Mouse (Mus musculus) erythroid progenitor cell, adult 5-6 weeks (primary cell): ENCODE measurements around the gene Tbc1d23. TPM values are rescaled to one million over a fixed set of nuclear protein-coding genes. Genes with fewer than 3 reads are reported as not detected.
"Not testable (repeated sequence)": the region's sequence is repeated elsewhere in the genome, so short reads cannot be mapped to it uniquely, and the experiment has no call there.

Source experiments
- ATAC-seq: replicated peaks from 2 replicates; pipeline ENCODE4 v1.8.0; 2016; ENCODE audit warnings: moderate number of reproducible peaks, mild to moderate bottlenecking, moderate TSS enrichment, inconsistent platforms; ENCODE audit not compliant: poor library complexity, low FRiP score, severe bottlenecking
- total RNA-seq, 2 experiments: library from RNA; stranded (forward) in 1 of 2; stranded (reverse) in 1 of 2; fragments of 150-400 nt in 1 of 2; fragments of 186-747, 209-891 nt in 1 of 2; gene quantifications; 2 replicates each; pipeline versions ENCODE4 v1.2.3 to v1.2.4; 2015 to 2017; ENCODE audit warnings: low replicate concordance in 2 of 2

The Tbc1d23 gene
- total RNA-seq, 2 experiments from 2014 or later, result 7.6 to 19.7 TPM

GRCm38 (mm10) chr16:57226444-57226843 is 4.9 kb downstream of the Tbc1d23 start:
- ATAC-seq, result no peak

DNA sequence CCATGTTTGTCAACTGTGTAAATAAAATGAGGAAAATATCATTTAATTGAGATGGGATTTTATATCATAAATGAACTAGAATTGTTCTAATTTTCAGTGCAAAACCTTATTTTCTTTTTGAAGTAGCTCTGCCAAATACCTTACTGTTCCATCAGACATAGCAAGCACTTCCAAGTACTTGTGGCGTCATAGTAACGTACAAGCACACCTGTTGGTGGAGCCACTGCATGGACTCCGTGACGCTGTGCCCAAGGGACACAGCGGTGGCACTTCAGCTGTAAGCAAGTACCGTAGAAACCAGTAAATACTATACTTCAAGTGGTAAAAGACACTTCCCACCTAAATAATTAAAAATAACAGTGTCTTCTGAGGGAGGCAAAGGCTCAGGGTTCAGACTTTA is 10.9 kb downstream of the Tbc1d23 start:
- ATAC-seq, result no peak

GRCm38 (mm10) chr16:57215957-57216356 is 15.3 kb downstream of the Tbc1d23 start:
- no peak for ATAC-seq

DNA sequence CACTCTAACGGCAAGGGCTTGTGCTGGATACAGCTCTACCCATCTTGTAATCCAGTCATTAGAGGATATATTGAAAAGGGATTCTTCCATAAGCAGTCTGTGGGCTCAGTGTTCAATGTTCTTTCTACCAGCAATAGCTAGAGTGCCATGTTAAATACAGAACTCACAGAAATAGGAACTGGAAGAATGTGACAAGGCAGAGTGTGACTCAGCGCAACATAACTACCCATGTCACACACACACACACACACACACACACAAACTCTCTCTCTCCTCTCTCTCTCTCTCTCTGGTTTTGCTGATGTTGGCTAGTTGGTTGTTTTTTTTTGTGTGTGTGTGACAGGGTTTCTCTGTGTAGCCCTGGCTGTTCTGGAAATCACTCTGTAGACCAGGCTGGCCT is 20.3 kb downstream of the Tbc1d23 start:
- no peak for ATAC-seq

GRCm38 (mm10) chr16:57208342-57208741 is 23.0 kb downstream of the Tbc1d23 start:
- ATAC-seq, result no peak

DNA sequence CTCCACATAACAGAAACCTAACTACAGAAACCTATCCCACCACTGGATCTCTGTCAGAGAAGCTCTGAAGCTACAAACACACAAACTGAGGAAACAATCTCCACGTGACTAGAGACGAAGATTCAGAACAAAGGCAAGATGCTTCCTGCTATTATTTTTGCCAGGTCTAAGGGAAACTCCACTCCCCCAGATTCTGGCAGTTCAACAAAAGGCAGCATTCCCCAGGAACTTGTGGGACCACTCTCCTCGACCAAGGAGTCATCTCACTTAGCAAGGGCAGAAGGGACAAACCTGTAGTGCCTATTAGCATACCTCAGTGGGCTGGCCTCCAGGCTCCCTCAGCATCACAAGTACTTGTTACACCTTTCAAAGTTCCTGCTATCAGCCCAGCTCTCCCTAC is 34.0 kb downstream of the Tbc1d23 start:
- no peak for ATAC-seq

- ATAC-seq, result no peak
These were observed 34.7 kb downstream of the Tbc1d23 start for GRCm38 (mm10) chr16:57196590-57196989.

DNA sequence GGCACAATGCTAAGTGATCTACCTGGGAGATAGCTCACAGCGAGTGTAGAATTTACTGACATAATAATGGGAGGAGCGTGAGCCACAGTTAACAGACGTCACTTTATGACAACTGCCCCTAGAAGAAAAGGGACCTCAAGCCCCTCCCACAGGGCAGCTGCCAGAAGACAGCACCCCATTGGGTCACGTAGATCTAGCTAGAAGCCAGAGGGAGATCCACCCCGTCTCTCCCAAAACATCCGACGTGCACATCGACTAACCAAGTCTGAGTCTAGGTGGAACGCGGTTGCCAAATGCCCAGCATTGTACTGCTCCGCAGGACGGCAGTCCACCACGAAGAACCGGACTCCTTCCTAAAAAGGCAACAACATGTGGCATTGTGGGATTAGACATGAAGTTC is 40.1 kb downstream of the Tbc1d23 start:
- ATAC-seq, result no peak

DNA sequence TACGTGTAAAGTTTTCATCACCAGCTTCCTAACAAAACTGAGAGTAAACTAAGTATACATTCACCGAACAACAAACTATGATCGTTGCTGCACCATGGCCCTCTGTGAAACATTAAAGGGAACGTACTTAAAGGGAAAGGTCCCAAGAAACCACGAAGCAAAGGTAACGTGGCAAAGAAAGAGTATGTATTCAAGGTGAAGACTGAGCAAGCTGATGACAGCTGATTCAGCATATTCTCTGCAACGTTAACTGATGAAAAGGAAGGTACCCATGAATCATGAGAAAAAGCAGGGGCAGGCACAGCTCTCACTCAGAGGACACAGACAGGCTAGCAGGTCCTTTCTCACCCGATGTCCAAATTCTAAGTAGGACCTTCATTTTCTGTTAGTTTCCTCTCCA is 40.9 kb downstream of the Tbc1d23 start:
- no peak for ATAC-seq

DNA sequence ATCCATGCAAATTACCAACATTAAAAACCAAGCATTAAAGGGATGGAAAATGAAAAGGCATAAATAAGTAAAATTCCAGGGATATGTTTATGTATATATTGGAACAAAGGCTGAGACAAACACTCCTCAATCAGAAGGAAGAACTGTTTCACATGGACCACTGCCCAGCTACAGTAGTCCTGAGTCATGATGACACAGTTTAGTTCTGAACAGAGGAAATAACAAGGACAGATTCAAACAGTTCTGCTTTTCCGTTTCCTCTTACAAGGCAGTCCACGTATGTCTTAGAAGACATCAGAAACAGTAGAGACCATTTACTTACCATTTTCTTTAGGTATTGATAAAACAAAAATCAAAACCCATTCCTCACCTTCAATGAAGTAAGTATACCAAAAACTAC is 41.8 kb downstream of the Tbc1d23 start:
- ATAC-seq, result no peak

- no peak for ATAC-seq
These were observed 44.7 kb downstream of the Tbc1d23 start for GRCm38 (mm10) chr16:57186618-57187017.

DNA sequence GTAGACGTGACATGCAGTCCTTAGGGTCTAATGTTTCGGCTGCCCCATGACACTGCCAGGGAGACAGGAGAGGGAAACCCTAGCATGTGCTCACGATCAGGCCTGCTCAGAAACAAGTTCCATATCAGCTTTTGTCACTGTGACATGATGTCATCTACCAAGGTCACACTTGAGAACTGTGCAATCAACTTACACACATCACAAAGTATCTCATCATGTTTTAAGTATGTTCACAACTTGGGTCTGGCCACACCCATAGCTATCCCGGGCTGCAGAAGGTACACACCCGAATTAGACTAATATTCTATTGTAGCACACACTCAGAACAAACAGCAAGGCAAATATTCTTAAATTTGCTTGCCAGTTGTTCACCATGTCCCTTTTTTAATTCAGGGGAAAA is 49.3 kb downstream of the Tbc1d23 start:
- ATAC-seq, result no peak

DNA sequence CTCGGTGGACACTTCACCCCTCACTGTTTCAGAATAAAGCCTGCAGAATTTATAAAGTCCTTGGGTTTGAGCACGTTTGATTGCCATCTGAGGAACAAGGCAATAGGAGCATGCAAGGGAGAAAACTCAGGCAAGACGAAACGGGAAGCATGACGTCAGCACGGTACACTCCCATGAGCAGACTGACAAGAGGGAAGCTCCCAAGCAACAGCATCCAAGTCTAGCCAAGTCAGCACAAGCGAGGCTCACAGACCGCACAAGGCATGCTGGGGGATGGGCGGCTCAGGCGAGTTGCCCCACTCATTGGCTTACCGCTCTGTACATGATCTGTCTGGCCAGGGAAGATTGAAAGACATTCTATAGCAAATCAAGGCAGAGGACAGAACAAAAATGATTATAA is 50.1 kb downstream of the Tbc1d23 start:
- no peak for ATAC-seq

DNA sequence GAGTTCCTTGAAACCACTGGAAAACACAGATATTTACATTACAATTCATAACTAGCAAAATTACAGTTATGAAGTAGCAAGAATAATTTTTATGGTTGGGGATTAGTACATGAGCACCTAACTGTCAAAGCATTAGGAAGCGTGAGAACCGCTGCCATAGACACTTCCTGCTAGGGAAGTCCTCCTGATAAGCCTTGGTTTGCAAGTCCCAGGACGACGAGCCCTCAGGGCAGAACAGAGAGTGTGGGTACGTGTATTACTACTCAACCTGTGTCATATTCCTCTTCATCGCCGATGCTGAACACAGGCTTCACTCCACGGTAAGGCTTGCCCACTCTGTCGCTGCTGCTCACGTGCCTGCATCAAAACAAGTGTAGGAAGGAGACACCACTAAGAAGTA is 53.6 kb downstream of the Tbc1d23 start:
- ATAC-seq, result no peak

- peak; percentile 68; the same call in 1 of the 2 replicates for ATAC-seq
These were observed 54.0 kb downstream of the Tbc1d23 start for GRCm38 (mm10) chr16:57177254-57177653.

DNA sequence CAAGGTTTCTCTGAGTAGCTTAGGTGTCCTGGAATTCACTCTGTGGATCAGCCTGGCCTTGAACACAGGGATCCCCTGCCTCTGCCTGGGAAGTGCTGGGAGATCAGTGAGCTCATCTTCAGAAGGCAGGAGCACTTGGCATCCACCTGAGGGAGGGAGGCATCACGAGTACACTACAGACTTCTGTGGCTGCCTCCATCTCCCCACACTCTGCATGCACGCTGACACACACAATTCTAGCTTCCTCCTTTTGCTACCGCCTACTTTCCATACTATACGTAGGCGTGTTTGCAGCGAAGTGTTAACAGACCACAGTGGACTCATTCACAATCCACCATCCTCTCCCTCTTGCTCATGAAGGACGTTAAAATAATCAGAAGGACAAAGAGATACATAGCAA is 55.0 kb downstream of the Tbc1d23 start:
- no peak for ATAC-seq

GRCm38 (mm10) chr16:57175751-57176150 is 55.6 kb downstream of the Tbc1d23 start:
- no peak for ATAC-seq

DNA sequence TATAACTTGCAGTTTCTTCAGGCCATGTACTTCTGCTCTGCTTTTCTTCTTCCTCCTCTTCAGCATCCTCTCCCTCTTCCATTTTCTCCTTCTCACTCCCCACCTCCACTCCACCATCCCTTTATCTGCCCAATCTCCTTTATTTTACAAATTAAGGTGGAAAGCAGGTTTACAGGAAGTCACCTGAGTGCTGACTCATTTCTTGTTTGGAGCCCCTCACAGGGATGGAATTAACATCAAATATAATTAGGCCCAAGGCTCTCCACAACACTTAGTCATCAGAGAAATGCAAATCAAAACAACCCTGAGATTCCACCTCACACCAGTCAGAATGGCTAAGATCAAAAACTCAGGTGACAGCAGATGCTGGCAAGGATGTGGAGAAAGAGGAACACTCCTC is 56.8 kb downstream of the Tbc1d23 start:
- ATAC-seq, result not testable (repeated sequence)

GRCm38 (mm10) chr16:57171570-57171969 is 59.7 kb downstream of the Tbc1d23 start:
- no peak for ATAC-seq

GRCm38 (mm10) chr16:57171161-57171560 is 60.1 kb downstream of the Tbc1d23 start:
- no peak for ATAC-seq

DNA sequence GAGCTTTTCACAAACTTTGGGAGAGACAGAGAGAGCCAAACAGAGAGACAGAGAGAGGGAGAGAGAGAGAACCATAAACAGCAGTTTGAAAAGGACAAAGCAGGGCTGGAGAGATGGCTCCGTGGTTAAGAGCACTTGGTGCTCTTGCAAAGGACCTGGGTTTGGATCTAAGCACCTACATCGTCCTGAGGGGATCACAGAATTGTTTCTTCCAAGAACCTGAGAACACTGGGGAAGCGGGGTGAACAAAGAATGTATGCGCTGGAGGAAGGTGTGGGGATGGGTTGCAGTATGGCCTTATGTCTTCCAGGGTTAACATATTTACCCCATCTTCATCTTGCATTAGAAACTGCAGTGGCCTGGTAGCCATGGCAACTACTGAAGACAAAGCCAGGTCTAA is 63.1 kb downstream of the Tbc1d23 start:
- ATAC-seq, result no peak

GRCm38 (mm10) chr16:57167514-57167912 is 63.8 kb downstream of the Tbc1d23 start:
- ATAC-seq, result peak; percentile 22; the same call in 1 of the 2 replicates
